Mouse (Mus musculus): ENCODE data around the gene Pramel7. TPM values are rescaled to one million over a fixed set of nuclear protein-coding genes. Genes with fewer than 3 reads are reported as not detected.

Gene Pramel7
- polyA plus RNA-seq (2014; fragmentation: Illumina TruSeq; extraction: RNeasy Lipid Tissue Mini Kit (QIAGEN cat#74804); ENCODE audit: low read depth, low replicate concordance), result not detected

GRCm38 (mm10) chr2:87496993-87497392, at the start of gene Pramel7:
TSS of gene Pramel7 (minus strand) at chr2:87497093.

GRCm38 (mm10) chr2:87545442-87545841, 48.5 kb upstream of the Pramel7 start, which contains the start of gene Olfr1128:
TSS of gene Olfr1128 (minus strand) at chr2:87545542.

GRCm38 (mm10) chr2:87531496-87531895, 34.6 kb upstream of the Pramel7 start, which contains the start of gene Olfr153:
TSS of gene Olfr153 (plus strand) at chr2:87531796.

GRCm38 (mm10) chr2:87506265-87506664, 9.4 kb upstream of the Pramel7 start, which contains the start of gene Pramel6:
TSS of gene Pramel6 (plus strand) at chr2:87506565.

GRCm38 (mm10) chr2:87453662-87454061, 43.2 kb downstream of the Pramel7 start, which contains the start of gene Olfr1126:
TSS of gene Olfr1126 (plus strand) at chr2:87453962.

Other genes starting within 250 kb of the Pramel7 start
- not detected for gene Olfr1115, start 249.1 kb downstream of the Pramel7 start, polyA plus RNA-seq (2014; fragmentation: Illumina TruSeq; extraction: RNeasy Lipid Tissue Mini Kit (QIAGEN cat#74804); ENCODE audit: low read depth, low replicate concordance)
- not detected for gene Olfr1116, start 229.6 kb downstream of the Pramel7 start, polyA plus RNA-seq (2014; fragmentation: Illumina TruSeq; extraction: RNeasy Lipid Tissue Mini Kit (QIAGEN cat#74804); ENCODE audit: low read depth, low replicate concordance)
- gene Olfr1118, start 189.5 kb downstream of the Pramel7 start, polyA plus RNA-seq (2014; fragmentation: Illumina TruSeq; extraction: RNeasy Lipid Tissue Mini Kit (QIAGEN cat#74804); ENCODE audit: low read depth, low replicate concordance), result not detected
- gene Olfr1120, start 142.3 kb downstream of the Pramel7 start, polyA plus RNA-seq (2014; fragmentation: Illumina TruSeq; extraction: RNeasy Lipid Tissue Mini Kit (QIAGEN cat#74804); ENCODE audit: low read depth, low replicate concordance), result not detected
- gene Olfr1121, start 127.2 kb downstream of the Pramel7 start, polyA plus RNA-seq (2014; fragmentation: Illumina TruSeq; extraction: RNeasy Lipid Tissue Mini Kit (QIAGEN cat#74804); ENCODE audit: low read depth, low replicate concordance), result not detected
- gene Olfr1122, start 111.2 kb downstream of the Pramel7 start, polyA plus RNA-seq (2014; fragmentation: Illumina TruSeq; extraction: RNeasy Lipid Tissue Mini Kit (QIAGEN cat#74804); ENCODE audit: low read depth, low replicate concordance), result not detected
- not detected for gene Olfr1123, start 80.5 kb downstream of the Pramel7 start, polyA plus RNA-seq (2014; fragmentation: Illumina TruSeq; extraction: RNeasy Lipid Tissue Mini Kit (QIAGEN cat#74804); ENCODE audit: low read depth, low replicate concordance)
- not detected for gene Olfr1124, start 66.8 kb downstream of the Pramel7 start, polyA plus RNA-seq (2014; fragmentation: Illumina TruSeq; extraction: RNeasy Lipid Tissue Mini Kit (QIAGEN cat#74804); ENCODE audit: low read depth, low replicate concordance)
- not detected for gene Olfr1126, start 43.1 kb downstream of the Pramel7 start, polyA plus RNA-seq (2014; fragmentation: Illumina TruSeq; extraction: RNeasy Lipid Tissue Mini Kit (QIAGEN cat#74804); ENCODE audit: low read depth, low replicate concordance)
- not detected for gene Pramel6, start 9.5 kb upstream of the Pramel7 start, polyA plus RNA-seq (2014; fragmentation: Illumina TruSeq; extraction: RNeasy Lipid Tissue Mini Kit (QIAGEN cat#74804); ENCODE audit: low read depth, low replicate concordance)
- gene Olfr153, start 34.7 kb upstream of the Pramel7 start, polyA plus RNA-seq (2014; fragmentation: Illumina TruSeq; extraction: RNeasy Lipid Tissue Mini Kit (QIAGEN cat#74804); ENCODE audit: low read depth, low replicate concordance), result not detected
- not detected for gene Olfr1128, start 48.4 kb upstream of the Pramel7 start, polyA plus RNA-seq (2014; fragmentation: Illumina TruSeq; extraction: RNeasy Lipid Tissue Mini Kit (QIAGEN cat#74804); ENCODE audit: low read depth, low replicate concordance)
- not detected for gene Olfr1129, start 76.8 kb upstream of the Pramel7 start, polyA plus RNA-seq (2014; fragmentation: Illumina TruSeq; extraction: RNeasy Lipid Tissue Mini Kit (QIAGEN cat#74804); ENCODE audit: low read depth, low replicate concordance)
- not detected for gene Olfr1130, start 109.1 kb upstream of the Pramel7 start, polyA plus RNA-seq (2014; fragmentation: Illumina TruSeq; extraction: RNeasy Lipid Tissue Mini Kit (QIAGEN cat#74804); ENCODE audit: low read depth, low replicate concordance)
- not detected for gene Olfr1131, start 130.0 kb upstream of the Pramel7 start, polyA plus RNA-seq (2014; fragmentation: Illumina TruSeq; extraction: RNeasy Lipid Tissue Mini Kit (QIAGEN cat#74804); ENCODE audit: low read depth, low replicate concordance)
- gene Olfr1132, start 140.4 kb upstream of the Pramel7 start, polyA plus RNA-seq (2014; fragmentation: Illumina TruSeq; extraction: RNeasy Lipid Tissue Mini Kit (QIAGEN cat#74804); ENCODE audit: low read depth, low replicate concordance), result not detected
- gene Olfr1133, start 150.3 kb upstream of the Pramel7 start, polyA plus RNA-seq (2014; fragmentation: Illumina TruSeq; extraction: RNeasy Lipid Tissue Mini Kit (QIAGEN cat#74804); ENCODE audit: low read depth, low replicate concordance), result not detected
- not detected for gene Olfr1134, start 161.4 kb upstream of the Pramel7 start, polyA plus RNA-seq (2014; fragmentation: Illumina TruSeq; extraction: RNeasy Lipid Tissue Mini Kit (QIAGEN cat#74804); ENCODE audit: low read depth, low replicate concordance)
- gene Olfr1135, start 176.6 kb upstream of the Pramel7 start, polyA plus RNA-seq (2014; fragmentation: Illumina TruSeq; extraction: RNeasy Lipid Tissue Mini Kit (QIAGEN cat#74804); ENCODE audit: low read depth, low replicate concordance), result not detected
- not detected for gene Olfr1136, start 196.9 kb upstream of the Pramel7 start, polyA plus RNA-seq (2014; fragmentation: Illumina TruSeq; extraction: RNeasy Lipid Tissue Mini Kit (QIAGEN cat#74804); ENCODE audit: low read depth, low replicate concordance)
- gene Olfr1137, start 216.1 kb upstream of the Pramel7 start, polyA plus RNA-seq (2014; fragmentation: Illumina TruSeq; extraction: RNeasy Lipid Tissue Mini Kit (QIAGEN cat#74804); ENCODE audit: low read depth, low replicate concordance), result not detected
- gene Olfr1138, start 242.9 kb upstream of the Pramel7 start, polyA plus RNA-seq (2014; fragmentation: Illumina TruSeq; extraction: RNeasy Lipid Tissue Mini Kit (QIAGEN cat#74804); ENCODE audit: low read depth, low replicate concordance), result not detected
- gene Olfr1140, start 246.7 kb upstream of the Pramel7 start, polyA plus RNA-seq (2014; fragmentation: Illumina TruSeq; extraction: RNeasy Lipid Tissue Mini Kit (QIAGEN cat#74804); ENCODE audit: low read depth, low replicate concordance), result not detected